Mouse (Mus musculus) adrenal gland, adult 2 months (tissue): Measurements from ENCODE around the gene Ube2b. TPM values are rescaled to one million over a fixed set of nuclear protein-coding genes. Genes with fewer than 3 reads are reported as not detected.

Experiments used
- DNase-seq: peaks from one replicate; pipeline ENCODE4 v3.0.0; 2021
- long read RNA-seq: library from polyadenylated mRNA; stranded (forward); transcript quantifications from one replicate; pipeline ENCODE4 v2.0.0, GENCODE M21; 2021
- polyA plus RNA-seq: library from polyadenylated mRNA; depleted of rRNA; stranded (reverse); fragments of >200 nt; gene quantifications from 2 replicates; pipeline ENCODE4 v1.2.3, GENCODE M21; 2012; rRNA removed
- total RNA-seq, 2 experiments: library from RNA; stranded (reverse); gene quantifications; 2 replicates each; pipeline ENCODE4 v1.2.3; 2021

Gene Ube2b
- 100 to 1,000 TPM; 133 to 196 TPM for total RNA-seq
- 30.9 and 43.4 TPM in 2 replicates for polyA plus RNA-seq
- long read RNA-seq, transcript Ube2b-201 (6 exons, 1,792 nt), result major isoform, 67 of 78 reads
- long read RNA-seq, transcript Ube2b-202 (7 exons, 585 nt), result minor isoform, 5 of 78 reads
- long read RNA-seq, partial matches to known transcripts, result 0 of 78 reads
- long read RNA-seq, other reads (novel, unspliced or antisense), result 6 of 78 reads

DNA sequence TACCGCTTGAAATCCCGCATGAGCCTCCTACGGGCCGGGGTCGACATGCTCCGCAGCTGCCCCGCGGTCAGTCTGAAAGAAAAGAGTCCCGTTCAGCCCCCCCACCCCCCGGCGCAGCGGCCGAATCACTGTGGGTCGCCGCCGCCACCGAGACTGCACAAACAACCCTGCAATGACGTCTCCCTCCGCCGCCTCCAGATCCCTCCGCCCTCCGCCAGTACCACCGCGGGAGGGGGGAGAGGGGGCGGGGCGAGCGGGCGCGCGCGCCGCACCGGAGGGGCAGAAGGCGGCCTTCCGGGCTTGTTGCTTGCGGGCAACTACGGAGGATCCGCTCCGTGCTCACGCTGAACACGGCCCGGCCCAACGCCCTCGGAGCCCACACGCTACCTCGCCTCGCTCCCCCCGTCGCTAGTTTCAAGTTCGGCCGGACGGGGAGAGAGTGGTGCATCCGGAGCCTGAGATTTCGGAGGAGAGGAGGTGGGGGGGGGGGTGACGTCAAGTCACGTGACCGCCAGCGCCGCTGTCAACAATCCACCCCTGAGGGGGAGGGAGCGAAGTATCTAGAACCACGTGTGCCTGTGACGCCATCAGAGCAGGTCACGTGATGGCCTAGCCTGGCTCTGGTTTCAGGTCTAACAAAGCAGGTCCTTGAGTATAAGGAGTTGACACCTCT lies at the start of gene Ube2b:
Gene Ube2b (minus strand): TSS at position 473 of the 673 bp plus-strand sequence.
- DNase-seq, result peak; percentile 96

GRCm38 (mm10) chr11:52046446-52047165 lies 46.0 kb upstream of the Ube2b start:
- peak; percentile 66 for DNase-seq

- no peak for DNase-seq
Measured at GRCm38 (mm10) chr11:52044156-52044555, 43.6 kb upstream of the Ube2b start.

- no peak for DNase-seq
Measured at GRCm38 (mm10) chr11:52043224-52043623, 42.7 kb upstream of the Ube2b start.

- DNase-seq, result no peak
Measured at GRCm38 (mm10) chr11:52037659-52038058, 37.1 kb upstream of the Ube2b start.

- no peak for DNase-seq
Measured at GRCm38 (mm10) chr11:52035905-52036304, 35.3 kb upstream of the Ube2b start.

- no peak for DNase-seq
Measured at GRCm38 (mm10) chr11:52033953-52034352, 33.4 kb upstream of the Ube2b start.

DNA sequence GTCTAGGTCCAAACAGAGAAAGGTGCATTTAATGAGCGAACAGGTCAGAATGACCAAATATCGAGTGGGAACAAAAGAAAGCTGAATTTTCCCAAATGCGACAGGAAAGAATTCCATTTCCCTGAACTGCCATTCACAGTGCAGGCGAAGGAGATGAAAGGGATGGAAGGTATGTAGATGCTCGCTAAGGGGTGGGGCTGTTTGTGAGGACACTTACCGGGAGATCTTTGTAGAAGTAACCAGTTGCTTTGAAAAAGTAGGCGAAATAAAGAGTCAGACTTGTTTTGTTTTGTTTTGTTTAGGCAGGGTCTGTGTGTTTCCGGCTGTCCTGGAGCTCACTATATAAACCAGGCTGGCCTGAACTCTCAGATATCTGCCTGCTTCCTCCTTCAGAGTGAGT lies 31.8 kb upstream of the Ube2b start:
- DNase-seq, result no peak

- no peak for DNase-seq
Measured at GRCm38 (mm10) chr11:52018217-52018616, 17.7 kb upstream of the Ube2b start.

DNA sequence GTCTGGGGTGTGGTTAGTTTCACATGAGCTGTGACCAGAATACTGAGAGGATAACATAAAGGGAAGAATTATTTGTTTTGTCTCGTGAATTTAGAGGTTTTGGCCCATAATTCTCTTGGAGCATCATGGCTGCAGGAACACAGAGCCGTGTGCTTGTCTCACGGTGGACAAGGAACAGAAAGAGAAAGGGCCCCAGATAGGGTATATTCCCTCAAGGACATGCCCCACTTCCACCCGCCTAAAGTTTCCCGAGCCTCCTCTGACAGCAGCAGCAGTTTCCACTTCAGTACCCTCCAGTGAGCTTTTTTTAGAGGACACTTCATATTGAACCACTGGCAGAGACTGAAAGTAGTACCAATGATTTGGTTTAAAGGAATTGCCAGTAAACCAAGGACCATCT lies 11.0 kb upstream of the Ube2b start:
- no peak for DNase-seq

GRCm38 (mm10) chr11:52011011-52011410 lies 10.4 kb upstream of the Ube2b start:
- DNase-seq, result no peak

GRCm38 (mm10) chr11:52005586-52005985 lies 5.0 kb upstream of the Ube2b start:
- no peak for DNase-seq

- DNase-seq, result peak; percentile 98
Measured at GRCm38 (mm10) chr11:52003772-52004528, 3.4 kb upstream of the Ube2b start, which contains the start of gene Cdkl3. Gene Cdkl3, plus strand, starts transcription at chr11:52004221.

- DNase-seq, result no peak
Measured at GRCm38 (mm10) chr11:52003505-52003771, 2.9 kb upstream of the Ube2b start.

GRCm38 (mm10) chr11:52002842-52003504 lies 2.4 kb upstream of the Ube2b start:
- peak; percentile 7 for DNase-seq

GRCm38 (mm10) chr11:52001861-52002260 lies 1.3 kb upstream of the Ube2b start:
- DNase-seq, result no peak

GRCm38 (mm10) chr11:52001341-52001740 lies 779 bp upstream of the Ube2b start:
- no peak for DNase-seq

- DNase-seq, result peak; percentile 84
Measured at GRCm38 (mm10) chr11:51999611-52000289, 812 bp downstream of the Ube2b start.

- DNase-seq, result no peak
Measured at GRCm38 (mm10) chr11:51971644-51972043, 28.9 kb downstream of the Ube2b start.

DNA sequence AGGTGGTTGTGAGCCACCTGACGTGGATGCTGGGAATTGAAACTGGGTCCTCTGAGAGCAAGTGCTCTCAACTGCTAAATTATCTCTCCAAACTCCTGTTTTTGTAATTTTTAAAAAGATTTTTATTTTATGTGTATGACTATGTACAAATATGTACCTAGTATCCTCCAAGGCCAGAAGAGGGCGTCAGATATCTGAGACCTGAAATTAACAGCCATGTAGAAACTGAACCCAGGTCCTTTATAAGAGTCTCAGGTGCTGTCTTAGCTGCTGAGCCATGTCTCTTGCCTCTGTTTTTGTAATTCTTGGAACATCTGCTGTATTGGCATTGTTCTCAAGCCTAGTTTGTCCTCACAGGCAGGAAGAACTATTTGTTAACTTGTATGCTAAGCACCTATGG lies 31.1 kb downstream of the Ube2b start:
- no peak for DNase-seq

DNA sequence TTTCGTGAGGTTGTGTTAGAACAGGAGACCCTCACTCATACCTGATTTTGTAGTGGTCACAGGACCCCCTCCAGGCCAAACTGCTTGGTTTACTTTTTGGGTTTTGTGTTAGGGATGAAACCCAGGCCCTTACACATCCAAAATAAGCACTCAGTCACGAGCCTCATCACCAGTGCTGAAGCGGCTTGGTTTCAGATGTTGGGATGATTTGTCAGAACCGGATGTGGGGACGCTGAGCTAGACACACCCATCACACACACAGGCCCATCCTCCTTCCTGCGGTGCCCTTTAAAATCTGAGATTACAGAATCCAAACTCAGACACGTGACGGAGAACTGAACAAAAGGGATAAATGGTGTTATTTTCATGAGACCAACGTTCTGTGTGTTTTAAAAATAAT lies 31.7 kb downstream of the Ube2b start:
- DNase-seq, result no peak
